Mouse (Mus musculus) fat pad, adult 2 months (tissue): ENCODE data around the gene Gm11172.
"Not testable (repeated sequence)": the region's sequence is repeated elsewhere in the genome, so short reads cannot be mapped to it uniquely, and the experiment has no call there.

Experiments used
- DNase-seq: peaks from one replicate; pipeline ENCODE4 v3.0.0-alpha.2; 2011; ENCODE audit warnings: low read depth, low spot score; ENCODE audit errors: extremely low read depth

Gene Gm11172

GRCm38 (mm10) chr16:10785371-10786231 is 27.1 kb upstream of the Gm11172 start, which contains the start of gene Socs1:
Gene Socs1 (minus strand): TSS chr16:10785536.
- peak; percentile 56 for DNase-seq

- peak; percentile 62 for DNase-seq
Observed at GRCm38 (mm10) chr16:10786288-10786687, 26.4 kb upstream of the Gm11172 start.

- DNase-seq: no peak
Observed at GRCm38 (mm10) chr16:10786782-10787547, 25.8 kb upstream of the Gm11172 start.

DNA sequence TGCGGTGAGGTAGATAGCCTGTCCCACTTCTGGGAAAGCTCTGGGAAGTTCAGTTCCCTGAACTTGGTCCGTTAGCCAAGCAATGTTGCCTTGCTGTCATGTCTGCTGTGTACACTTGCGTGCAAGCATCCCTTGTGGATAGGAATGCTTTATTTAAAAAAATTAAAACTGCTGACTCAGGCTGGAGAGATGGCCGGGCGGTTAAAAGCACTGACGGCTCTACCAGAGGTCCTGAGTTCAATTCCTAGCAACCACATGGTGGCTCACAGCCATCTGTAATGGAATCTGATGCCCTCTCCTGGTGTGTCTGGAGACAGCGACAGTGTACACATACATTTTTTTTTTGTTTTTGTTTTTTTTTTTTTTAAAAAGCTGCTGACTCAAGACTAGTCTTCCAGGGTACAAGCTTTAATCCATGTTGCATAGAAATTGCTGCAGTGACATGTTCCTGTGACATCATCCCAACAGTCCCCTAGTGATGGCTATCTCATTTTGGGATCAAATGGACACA is 25.1 kb upstream of the Gm11172 start:
- no peak for DNase-seq

DNA sequence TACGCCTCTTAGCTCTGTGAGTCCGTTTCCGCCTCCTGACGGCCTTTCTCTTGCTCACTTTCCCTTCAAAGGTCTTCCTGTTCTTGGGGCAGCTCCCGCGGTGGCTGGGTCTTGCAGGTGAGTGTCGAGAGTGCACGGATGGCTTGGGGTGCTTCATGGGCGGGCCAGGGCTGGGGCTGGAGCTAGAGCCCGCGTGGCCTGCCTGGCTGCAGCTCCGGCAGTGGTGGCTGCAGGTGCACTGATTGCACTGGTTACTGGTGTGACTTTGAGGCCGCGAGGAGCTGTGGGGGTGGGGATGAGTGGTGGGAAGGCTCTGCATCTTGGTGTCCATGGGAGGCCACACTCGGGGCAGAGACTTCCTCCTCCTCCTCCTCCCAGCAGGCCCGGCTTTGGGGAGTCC is 24.4 kb upstream of the Gm11172 start, which contains the start of gene Tnp2:
Gene Tnp2, minus strand, starts transcription at position 390 of the 400 bp plus-strand sequence.
- DNase-seq: no peak

GRCm38 (mm10) chr16:10788866-10789265 is 23.8 kb upstream of the Gm11172 start:
- DNase-seq: no peak

GRCm38 (mm10) chr16:10790702-10791101 is 22.0 kb upstream of the Gm11172 start, which contains the start of gene Prm3:
Gene Prm3 (minus strand): TSS chr16:10790914.
- DNase-seq: no peak

DNA sequence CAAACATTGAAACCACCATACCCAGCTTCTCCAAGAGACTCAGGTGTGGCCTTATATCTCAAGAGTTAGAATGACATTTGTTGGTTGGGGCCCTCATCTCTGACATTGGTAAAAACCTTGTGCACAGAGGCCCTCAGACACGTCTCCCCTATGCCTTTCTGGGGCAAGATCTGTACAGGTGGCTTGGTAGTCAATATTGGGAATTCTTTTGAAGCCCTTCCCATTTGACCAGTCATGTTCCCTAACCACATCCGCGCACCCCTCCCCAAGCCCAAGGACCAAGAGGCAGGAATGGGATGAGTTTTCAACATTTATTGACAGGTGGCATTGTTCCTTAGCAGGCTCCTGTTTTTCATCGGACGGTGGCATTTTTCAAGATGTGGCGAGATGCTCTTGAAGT is 16.7 kb upstream of the Gm11172 start, which contains the start of gene Prm2:
Gene Prm2, minus strand, starts transcription at position 101 of the 400 bp plus-strand sequence.
- no peak for DNase-seq

GRCm38 (mm10) chr16:10802420-10802819 is 10.3 kb upstream of the Gm11172 start:
- not testable (repeated sequence) for DNase-seq

- DNase-seq: no peak
Observed at GRCm38 (mm10) chr16:10805789-10806527, 6.8 kb upstream of the Gm11172 start, which contains the start of gene Prm1. Gene Prm1 (minus strand): TSS chr16:10805839.

GRCm38 (mm10) chr16:10810376-10810775 is 2.3 kb upstream of the Gm11172 start:
- peak; percentile 30 for DNase-seq

GRCm38 (mm10) chr16:10813726-10814125 is 1.0 kb downstream of the Gm11172 start:
- no peak for DNase-seq

- DNase-seq: no peak
Observed at GRCm38 (mm10) chr16:10814864-10815263, 2.1 kb downstream of the Gm11172 start.

GRCm38 (mm10) chr16:10818579-10819135 is 5.9 kb downstream of the Gm11172 start:
- no peak for DNase-seq

- DNase-seq: no peak
Observed at GRCm38 (mm10) chr16:10819966-10820365, 7.3 kb downstream of the Gm11172 start.

DNA sequence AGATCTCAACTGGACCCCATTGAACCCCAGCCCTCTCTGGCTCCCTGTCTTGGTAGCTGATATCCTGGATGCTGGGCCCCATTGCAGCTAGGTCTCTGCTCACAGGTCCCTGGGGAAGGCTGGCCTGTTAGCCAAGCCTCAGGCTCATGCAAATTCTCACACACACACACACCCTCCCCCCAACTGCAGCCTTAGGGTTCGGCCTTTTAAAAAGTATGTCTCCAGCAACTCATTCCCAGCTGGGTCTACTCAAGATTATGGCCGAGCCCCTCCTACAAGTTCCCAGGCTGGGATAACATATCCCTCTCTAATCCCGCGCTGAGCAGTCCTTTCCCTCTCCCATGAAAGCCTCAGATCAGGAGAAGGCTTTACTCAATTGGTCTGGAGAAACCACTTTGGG is 8.7 kb downstream of the Gm11172 start:
- no peak for DNase-seq

DNA sequence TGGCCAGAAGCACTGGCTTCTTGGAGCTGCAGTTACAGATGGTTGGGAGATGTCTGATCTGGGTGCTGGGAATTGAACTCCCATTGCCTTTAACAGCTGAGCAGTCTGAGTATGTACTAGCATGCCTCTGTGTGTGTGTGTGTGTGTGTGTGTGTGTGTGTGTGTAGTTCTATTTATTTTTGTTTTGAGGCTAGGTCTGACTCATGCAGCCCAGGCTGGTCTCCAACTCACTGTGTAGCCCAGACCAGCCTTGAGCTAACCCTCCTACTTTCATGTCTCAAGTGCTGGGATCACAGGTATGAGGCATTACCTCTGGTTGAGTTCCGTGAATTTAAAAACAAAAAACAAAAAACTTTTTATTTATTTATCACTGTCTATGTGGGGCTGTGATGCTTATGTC is 11.8 kb downstream of the Gm11172 start:
- DNase-seq: no peak

- DNase-seq: no peak
Observed at GRCm38 (mm10) chr16:10825840-10826239, 13.1 kb downstream of the Gm11172 start.

GRCm38 (mm10) chr16:10827269-10827668 is 14.6 kb downstream of the Gm11172 start:
- no peak for DNase-seq

GRCm38 (mm10) chr16:10827766-10828460 is 15.2 kb downstream of the Gm11172 start:
- no peak for DNase-seq
